Mouse (Mus musculus) bone marrow, adult 2 months (tissue): ENCODE results near the gene Cpne5.

Experiments used
- CTCF ChIP-seq: fragments of 200-500 bp; IDR thresholded peaks from 2 replicates; pipeline ENCODE4 v1.5.1; 2011; ENCODE audit warnings: low read length, control low read depth; ENCODE audit not compliant: control insufficient read depth, insufficient read depth
- POLR2A ChIP-seq: fragments of 200-500 bp; IDR thresholded peaks from 2 replicates; pipeline ENCODE4 v1.6.1; 2011; ENCODE audit warnings: low read depth, mild to moderate bottlenecking, control low read depth, low read length, borderline replicate concordance; ENCODE audit not compliant: control insufficient read depth

GRCm38 (mm10) chr17:29149766-29150165 lies 88.2 kb downstream of the Cpne5 start:
- TF ChIP-seq CTCF = no peak
- no peak for TF ChIP-seq POLR2A
